Comparison of ENCODE assay signal across 27 mouse cellular contexts in the genomic region with DNA sequence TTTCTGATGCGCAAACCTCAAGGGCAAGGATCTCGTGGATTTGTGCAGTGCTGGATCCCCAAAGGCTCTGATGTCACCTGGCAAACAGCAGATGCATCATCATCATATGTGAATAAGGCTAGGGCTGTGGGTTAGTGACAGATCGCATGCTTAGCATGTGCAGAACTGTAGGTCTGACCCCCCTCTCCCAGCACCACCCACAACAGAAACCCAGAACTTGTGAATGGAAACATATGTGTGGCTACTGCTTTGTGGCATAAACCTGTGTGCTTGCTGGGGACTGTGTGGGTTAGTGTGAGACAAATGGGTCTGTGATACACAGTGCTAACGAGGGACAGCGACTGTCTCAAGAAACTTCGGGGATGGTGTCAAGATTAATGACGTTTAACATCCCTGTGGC. TPM values are rescaled to one million over a fixed set of nuclear protein-coding genes. Genes with fewer than 3 reads are reported as not detected.
DNase-seq lines count a peak whose midpoint lies in the region; ATAC-seq lines count a peak whose summit lies in the region.
"Had no signal": no experiment of that assay in that cellular context is flagged by ENCODE, and none has a peak within 500 bp of the region (broad histone marks: within the 10 kb centered on the region; RNA-seq: fewer than 3 reads in every experiment).

No protein-coding gene starts in this region.

- peaks cover 65% of the 10 kb centered on the region for H3K4me1 ChIP-seq in forebrain, embryonic 13.5 days
- peaks cover 10% of the 10 kb centered on the region for H3K4me1 ChIP-seq in forebrain, embryonic 10.5 days
- H3K4me1 ChIP-seq in neural tube, embryonic 11.5 days (ENCODE audit: control insufficient read depth, insufficient read depth, low read length): no peaks in the 10 kb centered on the region; the same call in 1 of the 2 replicates

- H3K27ac ChIP-seq in forebrain, embryonic 13.5 days: no peak overlapping the region
- H3K27ac ChIP-seq in forebrain, embryonic 10.5 days: no peak overlapping the region
- H3K27ac ChIP-seq in neural tube, embryonic 11.5 days (ENCODE audit: low read depth, low read length): no peak overlapping the region
- H3K27ac ChIP-seq: embryonic facial prominence, embryonic 15.5 days; gastrocnemius, adult 2 months; heart, embryonic 15.5 days; limb, embryonic 15.5 days; liver, embryonic 15.5 days; lung, embryonic 15.5 days; neural tube, embryonic 13.5 days; stomach, embryonic 15.5 days had no signal

- no peak overlapping the region for H3K4me2 ChIP-seq in forebrain, embryonic 13.5 days
- H3K4me2 ChIP-seq in neural tube, embryonic 11.5 days (ENCODE audit: low read depth): no peak overlapping the region
- H3K4me2 ChIP-seq: embryonic facial prominence, embryonic 15.5 days; heart, embryonic 15.5 days; limb, embryonic 15.5 days; liver, embryonic 15.5 days; lung, embryonic 15.5 days; neural tube, embryonic 13.5 days; stomach, embryonic 15.5 days had no signal

- H3K9ac ChIP-seq in forebrain, embryonic 13.5 days: no peak overlapping the region; the same call in 1 of the 2 replicates
- no peak overlapping the region for H3K9ac ChIP-seq in neural tube, embryonic 11.5 days (ENCODE audit: low read length)
- H3K9ac ChIP-seq: embryonic facial prominence, embryonic 15.5 days; heart, embryonic 15.5 days; limb, embryonic 15.5 days; liver, embryonic 15.5 days; lung, embryonic 15.5 days; neural tube, embryonic 13.5 days; stomach, embryonic 15.5 days had no signal

- 79% methylated on average over 7 of the region's 7 CpGs for WGBS in forebrain, embryonic 13.5 days
- WGBS in forebrain, embryonic 10.5 days: 88% methylated on average over 7 of the region's 7 CpGs
- WGBS in neural tube, embryonic 11.5 days: 79% methylated on average over 7 of the region's 7 CpGs

- H3K9me3 ChIP-seq in forebrain, embryonic 13.5 days (replicated peaks): no peaks in the 10 kb centered on the region
- no peaks in the 10 kb centered on the region for H3K9me3 ChIP-seq in forebrain, embryonic 10.5 days
- no peaks in the 10 kb centered on the region for H3K9me3 ChIP-seq in neural tube, embryonic 11.5 days (ENCODE audit: control insufficient read depth, low read length)
- H3K9me3 ChIP-seq: embryonic facial prominence, embryonic 15.5 days; heart, embryonic 15.5 days; limb, embryonic 15.5 days; liver, embryonic 15.5 days; lung, embryonic 15.5 days; megakaryocyte, embryonic 14.5 days; neural tube, embryonic 13.5 days; stomach, embryonic 15.5 days had no signal

- no peaks in the 10 kb centered on the region for H3K27me3 ChIP-seq in forebrain, embryonic 13.5 days
- no peaks in the 10 kb centered on the region for H3K27me3 ChIP-seq in forebrain, embryonic 10.5 days (ENCODE audit: poor library complexity, severe bottlenecking)
- no peaks in the 10 kb centered on the region for H3K27me3 ChIP-seq in neural tube, embryonic 11.5 days (ENCODE audit: control insufficient read depth, insufficient read depth, low read length)
- H3K27me3 ChIP-seq: embryonic facial prominence, embryonic 15.5 days; limb, embryonic 15.5 days; liver, embryonic 15.5 days; lung, embryonic 15.5 days; neural tube, embryonic 13.5 days; stomach, embryonic 15.5 days had no signal

- no peak overlapping the region for H3K4me3 ChIP-seq in forebrain, embryonic 13.5 days
- H3K4me3 ChIP-seq in forebrain, embryonic 10.5 days: no peak overlapping the region
- H3K4me3 ChIP-seq in neural tube, embryonic 11.5 days (ENCODE audit: low read depth, low read length): no peak overlapping the region
- H3K4me3 ChIP-seq: embryonic facial prominence, embryonic 15.5 days; gastrocnemius, adult 2 months; heart, embryonic 15.5 days; limb, embryonic 15.5 days; liver, embryonic 15.5 days; lung, embryonic 15.5 days; megakaryocyte, embryonic 14.5 days; neural tube, embryonic 13.5 days; stomach, embryonic 15.5 days had no signal

- 0 out of 2 replicates have a peak, but pooled peaks have one; percentile 13 for ATAC-seq in forebrain, embryonic 13.5 days
- no peak for ATAC-seq in neural tube, embryonic 11.5 days (ENCODE audit: insufficient read depth, low FRiP score, low TSS enrichment)
- ATAC-seq: CD4-positive, CD25-positive, alpha-beta regulatory T cell, adult 4 months; intestine, embryonic 16.5 days had no signal

- peaks cover 90% of the 10 kb centered on the region for H3K36me3 ChIP-seq in forebrain, embryonic 13.5 days (ENCODE audit: poor library complexity, severe bottlenecking)
- peaks cover 96% of the 10 kb centered on the region for H3K36me3 ChIP-seq in forebrain, embryonic 10.5 days (replicated peaks)
- H3K36me3 ChIP-seq in neural tube, embryonic 11.5 days (ENCODE audit: control insufficient read depth, insufficient read depth, low read length): peaks cover 36% of the 10 kb centered on the region
- H3K36me3 ChIP-seq: liver, embryonic 15.5 days had no signal

- no peak for DNase-seq in forebrain, embryonic 10.5 days (ENCODE audit: extremely low spot score, low spot score)
- peak; percentile 3 for DNase-seq in layer of hippocampus, adult 11-12 months (ENCODE audit: low spot score)
- DNase-seq in layer of hippocampus, adult 8-10 months (ENCODE audit: low spot score in 2 of 2): no peak
- DNase-seq in neural tube, embryonic 11.5 days (ENCODE audit: low spot score): peak; percentile 8
- no peak for DNase-seq in neural tube, embryonic 10.5 days (ENCODE audit: extremely low spot score, low spot score)
- no peak for DNase-seq in adrenal gland, postnatal 10 days
- DNase-seq: adrenal gland, postnatal 36 days; cerebellum, adult 11 months; gastrocnemius, adult 2 months; heart, postnatal 4 days; kidney, adult 9 months; kidney, postnatal 14 days; left cerebral cortex, postnatal 4 days; retina, postnatal 1 day; right cerebral cortex, postnatal 25 days; thymus, postnatal 36 days had no signal

RNA-seq across cellular contexts. Expression of a gene that starts 17.0 kb away (rescaled TPM):
- 212 and 215 TPM in 2 replicates for polyA plus RNA-seq in forebrain, embryonic 13.5 days (2015; fragmentation: Nextera tagmentation; extraction: Ambion mirVana)
- 79.1 and 83.0 TPM in 2 replicates for polyA plus RNA-seq in forebrain, embryonic 10.5 days (2016; fragmentation: Nextera tagmentation; extraction: Ambion mirVana)
- total RNA-seq in layer of hippocampus, adult 8-10 months (2022): 10 to 100 TPM; 56.4 to 75.1 (median 65.6) TPM
- 206 and 227 TPM in 2 replicates for polyA plus RNA-seq in neural tube, embryonic 11.5 days (2014; fragmentation: Nextera tagmentation; extraction: Ambion mirVana)
- 10 to 100 TPM; 40.7 to 52.5 TPM for total RNA-seq in adrenal gland, postnatal 10 days (2021)

Comparison
In these comparisons a context has a peak if more than half of its experiments do, and no peak if none do; other contexts are left out.
1. DNase-seq: peak in layer of hippocampus, adult 11-12 months (single experiment) and neural tube, embryonic 11.5 days (single experiment); none in forebrain, embryonic 10.5 days (single experiment), layer of hippocampus, adult 8-10 months (0 of 2), neural tube, embryonic 10.5 days (single experiment) and adrenal gland, postnatal 10 days (single experiment).